Mouse (Mus musculus): Measurements from ENCODE around the gene Camk2n1. TPM values are rescaled to one million over a fixed set of nuclear protein-coding genes. Genes with fewer than 3 reads are reported as not detected.

Camk2n1 gene
- polyA plus RNA-seq, 1 experiment from 2014 or later: 2.5 TPM

DNA sequence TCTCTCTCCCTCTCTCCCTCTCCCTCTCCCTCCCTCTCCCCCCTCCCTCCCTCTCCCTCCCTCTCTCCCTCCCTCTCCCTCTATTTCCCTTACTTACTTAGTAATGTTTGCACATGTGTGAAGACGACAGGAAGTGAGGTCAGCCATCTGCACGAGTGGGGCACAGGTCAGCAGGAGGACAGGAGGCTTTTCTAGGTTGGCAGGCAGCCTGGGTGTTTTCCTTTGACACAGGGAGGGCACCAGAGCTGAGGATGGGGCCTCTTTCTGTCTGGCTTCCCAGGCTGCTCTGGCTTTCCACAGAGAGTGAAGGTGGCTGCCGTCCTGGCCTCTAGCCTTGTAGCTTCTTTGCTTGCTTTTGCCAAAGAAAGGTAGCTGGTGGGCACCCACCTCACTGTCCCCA is 14.1 kb upstream of the Camk2n1 start:
- Histone ChIP-seq H3K27ac (replicated peaks; ENCODE audit: low read depth, low read length) (no peak overlapping the region), H3K4me1 (ENCODE audit: control insufficient read depth, insufficient read depth, low read length) (peaks cover 9% of the 10 kb centered on the region; the same call in 1 of the 2 replicates), H3K9me3 (ENCODE audit: control insufficient read depth, low read length) (no peaks in the 10 kb centered on the region), H3K4me3 (ENCODE audit: low read depth, low read length) (no peak overlapping the region), H3K9ac (ENCODE audit: low read depth, low read length) (no peak overlapping the region), H3K36me3 (ENCODE audit: control insufficient read depth, insufficient read depth, low read length) (peaks cover 57% of the 10 kb centered on the region), H3K27me3 (replicated peaks; ENCODE audit: control insufficient read depth, insufficient read depth, low read length) (no peaks in the 10 kb centered on the region), H3K4me2 (ENCODE audit: low read depth, low read length) (no peak overlapping the region)
- ATAC-seq (ENCODE audit: low read depth): no peak
- DNase-seq (ENCODE audit: low spot score): no peak
- 70% methylated on average over 2 of the region's 3 CpGs for WGBS

DNA sequence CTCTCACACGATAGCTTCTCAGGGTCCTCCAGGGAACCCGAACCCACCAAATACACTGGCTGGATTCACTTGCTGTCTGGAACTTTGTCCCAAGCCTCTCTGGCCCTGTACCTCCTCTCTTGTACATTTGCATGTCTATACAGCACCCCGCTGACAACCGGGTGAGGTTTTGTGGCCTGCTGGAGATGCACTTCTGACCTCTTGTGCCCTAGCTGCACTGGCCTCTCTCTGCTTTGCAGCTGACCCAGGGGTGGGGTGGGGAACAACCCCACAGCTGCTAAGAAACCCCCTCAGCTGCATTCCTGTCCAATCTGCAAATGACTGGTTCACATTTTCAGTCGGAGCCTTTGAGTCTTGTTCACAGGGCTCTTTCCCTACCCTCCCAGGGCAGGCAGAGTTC is 9.2 kb upstream of the Camk2n1 start:
- peaks cover 21% of the 10 kb centered on the region for H3K36me3 ChIP-seq (ENCODE audit: control insufficient read depth, insufficient read depth, low read length)
- peaks cover 4% of the 10 kb centered on the region; the same call in 1 of the 2 replicates for H3K27me3 ChIP-seq (replicated peaks; ENCODE audit: control insufficient read depth, insufficient read depth, low read length)
- H3K4me1 ChIP-seq (ENCODE audit: control insufficient read depth, insufficient read depth, low read length): no peaks in the 10 kb centered on the region
- H3K4me3 ChIP-seq (ENCODE audit: low read depth, low read length): no peak overlapping the region
- no peak overlapping the region for H3K9ac ChIP-seq (ENCODE audit: low read depth, low read length)
- DNase-seq (ENCODE audit: low spot score) (no peak), ATAC-seq (ENCODE audit: low read depth) (no peak)
- no peak overlapping the region for H3K27ac ChIP-seq (replicated peaks; ENCODE audit: low read depth, low read length)
- H3K9me3 ChIP-seq (ENCODE audit: control insufficient read depth, low read length): no peaks in the 10 kb centered on the region
- no peak overlapping the region for H3K4me2 ChIP-seq (ENCODE audit: low read depth, low read length)
- 16% methylated on average over 5 of the region's 5 CpGs for WGBS

DNA sequence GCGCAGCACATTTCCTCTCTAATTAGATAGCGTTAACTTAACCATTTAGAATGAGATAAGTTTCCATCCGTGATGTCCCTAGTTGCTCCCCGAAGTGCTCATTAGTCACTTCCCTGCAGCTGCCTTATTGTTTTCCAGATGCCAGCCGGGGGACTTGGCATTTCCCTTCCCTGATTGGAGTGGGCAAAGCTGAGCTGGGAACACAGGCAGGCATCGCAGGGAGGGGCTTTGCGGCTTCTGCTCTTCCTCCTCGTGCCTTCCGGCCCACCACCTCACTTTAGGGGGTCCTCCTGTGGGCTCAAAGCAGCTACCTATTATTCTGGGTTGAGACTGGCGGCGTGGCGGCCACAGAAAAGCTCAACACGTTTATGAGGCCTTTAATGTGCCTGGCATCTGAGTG is 7.1 kb upstream of the Camk2n1 start:
- no peak for DNase-seq (ENCODE audit: low spot score)
- H3K27me3 ChIP-seq (replicated peaks; ENCODE audit: control insufficient read depth, insufficient read depth, low read length): peaks cover 9% of the 10 kb centered on the region
- no peak overlapping the region for H3K27ac ChIP-seq (replicated peaks; ENCODE audit: low read depth, low read length)
- WGBS: 27% methylated on average over 13 of the region's 13 CpGs
- ATAC-seq (ENCODE audit: low read depth): peak; percentile 41; the same call in 1 of the 2 replicates
- 0 out of 2 replicates have a peak, but pooled peaks cover under 1% of the 10 kb centered on the region for H3K36me3 ChIP-seq (ENCODE audit: control insufficient read depth, insufficient read depth, low read length)
- H3K9me3 ChIP-seq (ENCODE audit: control insufficient read depth, low read length): no peaks in the 10 kb centered on the region
- H3K9ac ChIP-seq (ENCODE audit: low read depth, low read length): no peak overlapping the region
- no peaks in the 10 kb centered on the region for H3K4me1 ChIP-seq (ENCODE audit: control insufficient read depth, insufficient read depth, low read length)
- H3K4me2 ChIP-seq (ENCODE audit: low read depth, low read length): no peak overlapping the region
- no peak overlapping the region for H3K4me3 ChIP-seq (ENCODE audit: low read depth, low read length)

DNA sequence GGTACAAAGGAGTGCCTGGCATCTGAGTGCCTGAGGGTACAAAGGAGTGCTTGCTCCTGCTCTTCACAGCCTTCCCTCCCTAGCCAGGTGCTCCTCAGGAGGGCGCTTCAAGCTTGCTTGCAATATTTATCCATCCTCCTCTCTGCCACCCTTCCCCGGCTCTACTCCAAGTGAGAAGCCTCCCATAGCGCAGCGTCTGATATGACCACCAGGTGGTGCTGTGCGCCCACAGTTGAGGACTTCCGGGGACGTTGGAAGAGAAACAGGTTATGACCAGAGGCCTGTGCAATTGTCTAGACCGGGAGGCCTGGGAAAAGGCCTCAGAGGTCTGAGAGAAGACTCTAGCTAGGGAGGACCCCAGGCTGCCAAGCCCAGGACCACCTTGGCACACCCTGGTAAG is 6.7 kb upstream of the Camk2n1 start:
- Histone ChIP-seq H3K4me2 (ENCODE audit: low read depth, low read length) (no peak overlapping the region), H3K36me3 (ENCODE audit: control insufficient read depth, insufficient read depth, low read length) (no peaks in the 10 kb centered on the region), H3K27me3 (replicated peaks; ENCODE audit: control insufficient read depth, insufficient read depth, low read length) (peaks cover 9% of the 10 kb centered on the region), H3K4me1 (ENCODE audit: control insufficient read depth, insufficient read depth, low read length) (no peaks in the 10 kb centered on the region), H3K4me3 (ENCODE audit: low read depth, low read length) (no peak overlapping the region), H3K27ac (replicated peaks; ENCODE audit: low read depth, low read length) (no peak overlapping the region), H3K9me3 (ENCODE audit: control insufficient read depth, low read length) (no peaks in the 10 kb centered on the region), H3K9ac (ENCODE audit: low read depth, low read length) (no peak overlapping the region)
- WGBS: 0% methylated on average over 8 of the region's 8 CpGs
- DNase-seq (ENCODE audit: low spot score): peak; percentile 85
- ATAC-seq (ENCODE audit: low read depth): peak; percentile 87

DNA sequence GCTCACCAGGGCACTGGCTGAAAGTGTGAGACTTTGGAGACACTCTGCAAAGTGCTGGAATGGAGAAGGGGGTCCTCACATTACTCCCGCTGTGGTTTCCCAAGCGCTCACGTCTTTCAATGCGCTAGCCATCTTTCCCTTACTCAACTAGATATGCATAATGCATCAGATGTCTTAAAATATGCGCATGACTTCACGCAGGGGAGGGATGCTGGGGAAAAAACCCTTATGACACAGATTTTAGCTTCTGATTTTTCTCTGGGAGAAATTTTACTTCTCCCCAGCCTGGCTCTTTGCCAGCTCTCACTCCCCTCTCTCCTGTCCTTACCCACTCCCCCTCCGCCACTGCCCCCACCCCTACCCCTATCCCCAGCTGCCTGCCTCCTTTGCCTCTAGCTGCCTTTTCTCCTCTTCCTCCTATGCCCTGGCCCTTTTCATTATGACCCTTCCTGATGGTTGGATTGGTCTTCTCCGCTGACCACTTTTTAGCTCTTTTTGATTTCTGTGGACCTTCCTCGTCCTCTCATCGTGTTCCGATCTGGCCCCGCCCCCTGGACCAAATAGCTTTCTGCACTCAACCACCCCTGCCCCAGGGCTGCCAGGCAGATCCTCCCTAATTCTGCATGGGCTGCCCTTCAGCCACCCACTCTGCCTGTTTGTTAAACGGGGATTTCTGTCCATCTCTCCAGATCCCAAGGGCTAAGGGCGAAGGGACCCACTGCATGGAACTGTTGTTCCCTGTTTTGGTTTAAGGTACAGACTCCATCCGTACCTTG is 6.1 kb upstream of the Camk2n1 start:
- ATAC-seq (ENCODE audit: low read depth) (peak; percentile 8; the same call in 1 of the 2 replicates), DNase-seq (ENCODE audit: low spot score) (no peak)
- no peak overlapping the region for H3K4me3 ChIP-seq (ENCODE audit: low read depth, low read length)
- no peaks in the 10 kb centered on the region for H3K4me1 ChIP-seq (ENCODE audit: control insufficient read depth, insufficient read depth, low read length)
- H3K27ac ChIP-seq (replicated peaks; ENCODE audit: low read depth, low read length): no peak overlapping the region
- H3K4me2 ChIP-seq (ENCODE audit: low read depth, low read length): no peak overlapping the region
- H3K9ac ChIP-seq (ENCODE audit: low read depth, low read length): no peak overlapping the region
- H3K36me3 ChIP-seq (ENCODE audit: control insufficient read depth, insufficient read depth, low read length): no peaks in the 10 kb centered on the region
- peaks cover 13% of the 10 kb centered on the region for H3K27me3 ChIP-seq (replicated peaks; ENCODE audit: control insufficient read depth, insufficient read depth, low read length)
- WGBS: 38% methylated on average over 15 of the region's 15 CpGs
- no peaks in the 10 kb centered on the region for H3K9me3 ChIP-seq (ENCODE audit: control insufficient read depth, low read length)

DNA sequence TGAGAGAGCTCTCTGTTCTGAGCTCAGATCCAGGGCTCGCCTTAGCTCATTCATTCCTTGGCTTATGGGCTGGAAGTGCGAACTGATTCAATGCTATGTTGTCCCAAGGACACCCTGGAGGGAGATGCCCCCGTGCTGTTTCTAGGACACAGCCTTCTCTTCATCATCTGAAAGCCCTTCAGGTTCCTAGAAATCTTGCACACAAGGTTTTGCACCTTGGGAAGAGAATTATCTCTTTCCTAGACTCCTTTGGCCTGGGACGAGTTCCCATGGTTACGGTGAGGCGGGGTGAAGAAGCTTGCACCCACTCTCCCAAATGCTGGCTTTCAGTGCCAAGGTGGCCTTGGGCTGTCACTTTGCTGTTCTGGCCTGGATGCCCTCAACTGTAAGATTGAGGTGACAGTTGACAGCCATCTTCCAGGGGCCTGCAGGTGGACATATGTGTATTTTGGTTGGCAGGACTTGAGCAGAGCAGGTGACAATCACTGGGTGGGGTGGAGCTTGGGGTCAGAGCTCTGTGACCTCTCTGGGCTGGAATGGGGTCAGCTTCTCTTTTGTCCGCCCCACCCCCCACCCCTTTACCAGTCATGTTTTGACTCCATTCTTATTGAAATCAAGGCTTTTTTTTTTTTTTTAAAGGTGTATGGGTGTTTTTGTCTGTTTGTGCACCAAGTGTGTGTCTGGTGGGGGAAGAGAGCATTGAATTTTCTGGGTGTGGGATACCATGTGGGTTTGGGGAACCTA is 5.1 kb upstream of the Camk2n1 start:
- H3K27me3 ChIP-seq (replicated peaks; ENCODE audit: control insufficient read depth, insufficient read depth, low read length): peaks cover 22% of the 10 kb centered on the region
- no peak overlapping the region for H3K27ac ChIP-seq (replicated peaks; ENCODE audit: low read depth, low read length)
- no peaks in the 10 kb centered on the region for H3K9me3 ChIP-seq (ENCODE audit: control insufficient read depth, low read length)
- H3K36me3 ChIP-seq (ENCODE audit: control insufficient read depth, insufficient read depth, low read length): no peaks in the 10 kb centered on the region
- no peak overlapping the region for H3K4me2 ChIP-seq (ENCODE audit: low read depth, low read length)
- WGBS: 48% methylated on average over 7 of the region's 7 CpGs
- DNase-seq (ENCODE audit: low spot score) (no peak), ATAC-seq (ENCODE audit: low read depth) (no peak)
- no peak overlapping the region for H3K4me3 ChIP-seq (ENCODE audit: low read depth, low read length)
- no peak overlapping the region for H3K9ac ChIP-seq (ENCODE audit: low read depth, low read length)
- H3K4me1 ChIP-seq (ENCODE audit: control insufficient read depth, insufficient read depth, low read length): no peaks in the 10 kb centered on the region

DNA sequence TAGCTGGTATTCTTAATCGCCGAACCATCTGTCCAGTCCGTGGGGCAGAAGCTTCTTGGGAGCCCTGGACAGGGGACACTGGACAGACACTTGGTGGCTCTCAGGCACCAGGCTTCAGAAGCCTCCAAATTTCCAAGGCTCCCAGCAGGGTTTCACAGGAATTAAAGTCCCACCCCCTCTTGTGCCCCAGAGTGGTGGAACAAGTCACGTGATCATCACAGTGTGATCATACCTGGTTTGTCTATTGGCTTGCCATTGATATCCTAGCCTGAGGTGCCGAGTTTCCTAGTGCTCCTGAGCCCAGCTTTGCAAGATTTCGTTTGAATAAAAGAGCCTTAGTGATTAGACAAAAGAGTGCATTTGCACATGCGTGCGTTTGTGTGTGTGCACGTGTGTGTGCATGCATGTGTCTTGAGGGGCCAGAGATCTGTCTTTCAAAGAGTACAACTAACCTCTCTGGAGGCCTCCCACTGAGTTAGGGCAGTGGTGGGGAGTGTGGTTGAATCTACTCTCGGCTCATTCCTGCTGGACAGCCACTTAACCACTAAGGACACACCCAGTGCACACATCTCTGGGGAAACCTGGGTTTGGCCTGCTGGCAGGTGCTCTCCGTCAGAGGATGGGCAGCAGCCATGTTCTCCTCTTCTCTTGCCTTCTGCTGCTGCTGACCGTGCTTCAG is 4.3 kb upstream of the Camk2n1 start:
- ATAC-seq (ENCODE audit: low read depth): no peak

DNA sequence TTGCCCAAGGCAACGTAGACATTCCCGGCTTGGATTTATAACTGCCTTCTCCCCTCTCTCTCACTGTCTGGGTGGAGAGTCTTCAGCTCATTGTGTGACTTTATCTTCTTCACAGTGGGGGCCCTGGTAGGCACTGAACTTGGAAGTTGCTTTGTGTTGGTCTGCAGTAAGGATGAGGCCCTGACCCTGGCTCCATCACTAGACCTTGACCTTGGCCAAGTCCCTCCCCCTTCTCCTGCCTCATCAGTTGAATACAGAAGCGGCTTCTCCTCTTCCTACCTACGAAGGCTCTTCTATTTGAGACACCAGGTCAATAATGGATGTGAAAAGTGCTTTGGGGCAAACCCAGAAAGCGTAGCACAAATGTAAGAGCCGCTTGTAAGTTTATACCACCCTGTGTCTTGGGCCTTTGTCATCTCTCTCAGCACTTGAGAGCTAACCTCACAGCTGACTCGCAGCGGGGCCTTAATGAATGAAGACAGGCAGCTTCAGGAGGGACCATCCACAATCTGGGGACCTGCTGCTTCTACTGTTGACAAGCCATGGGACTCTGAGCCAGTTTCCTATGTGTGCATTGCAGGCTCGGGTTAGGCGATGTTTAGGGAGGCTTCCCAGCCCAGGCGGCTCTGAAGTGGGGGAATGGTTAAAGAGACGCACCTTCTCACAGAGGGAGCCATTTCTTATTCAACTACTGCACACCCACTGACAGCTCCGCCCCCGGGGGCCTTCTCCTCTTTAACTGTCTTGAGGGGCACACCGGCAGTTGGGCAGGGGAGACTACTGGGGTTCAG is 1.6 kb upstream of the Camk2n1 start:
- Histone ChIP-seq H3K9me3 (ENCODE audit: control insufficient read depth, low read length) (no peaks in the 10 kb centered on the region), H3K27ac (replicated peaks; ENCODE audit: low read depth, low read length) (no peak overlapping the region), H3K27me3 (replicated peaks; ENCODE audit: control insufficient read depth, insufficient read depth, low read length) (peaks cover 42% of the 10 kb centered on the region), H3K36me3 (ENCODE audit: control insufficient read depth, insufficient read depth, low read length) (no peaks in the 10 kb centered on the region), H3K4me3 (ENCODE audit: low read depth, low read length) (no peak overlapping the region), H3K9ac (ENCODE audit: low read depth, low read length) (no peak overlapping the region), H3K4me1 (ENCODE audit: control insufficient read depth, insufficient read depth, low read length) (peaks cover 8% of the 10 kb centered on the region), H3K4me2 (ENCODE audit: low read depth, low read length) (no peak overlapping the region)
- DNase-seq (ENCODE audit: low spot score) (no peak), ATAC-seq (ENCODE audit: low read depth) (no peak)
- 27% methylated on average over 14 of the region's 15 CpGs for WGBS

More for the DNA sequence above, 4.3 kb upstream of the Camk2n1 start:
- DNase-seq (ENCODE audit: low spot score): no peak
- Histone ChIP-seq H3K9me3 (ENCODE audit: control insufficient read depth, low read length) (no peaks in the 10 kb centered on the region), H3K27me3 (replicated peaks; ENCODE audit: control insufficient read depth, insufficient read depth, low read length) (peaks cover 22% of the 10 kb centered on the region), H3K4me1 (ENCODE audit: control insufficient read depth, insufficient read depth, low read length) (no peaks in the 10 kb centered on the region), H3K4me3 (ENCODE audit: low read depth, low read length) (no peak overlapping the region), H3K9ac (ENCODE audit: low read depth, low read length) (no peak overlapping the region), H3K36me3 (ENCODE audit: control insufficient read depth, insufficient read depth, low read length) (no peaks in the 10 kb centered on the region), H3K27ac (replicated peaks; ENCODE audit: low read depth, low read length) (no peak overlapping the region), H3K4me2 (ENCODE audit: low read depth, low read length) (no peak overlapping the region)
- 58% methylated on average over 12 of the region's 12 CpGs for WGBS

Measured in embryonic facial prominence, embryonic 14.5 days (tissue).